Mouse (Mus musculus) lung, adult 2 months (tissue): ENCODE results near the gene Stpg3.
A peak's percentile ranks its signal among the peaks of the same experiment; 100 is the strongest.

ENCODE experiments used
- CTCF ChIP-seq: fragments of 200-500 bp; IDR thresholded peaks from 2 replicates; pipeline ENCODE4 v1.5.1; 2011; ENCODE audit warnings: mild to moderate bottlenecking, low read length, control low read depth; ENCODE audit not compliant: insufficient read depth
- POLR2A ChIP-seq: fragments of 200-500 bp; IDR thresholded peaks from 2 replicates; pipeline ENCODE4 v1.6.1; 2011; ENCODE audit warnings: low read depth, mild to moderate bottlenecking, control low read depth, low read length, borderline replicate concordance; ENCODE audit errors: extremely low read depth

- TF ChIP-seq POLR2A, result 0 out of 2 replicates have a peak, but pooled peaks have one; percentile 28
- TF ChIP-seq CTCF, result no peak
Measured at GRCm38 (mm10) chr2:25194486-25195171, 19.8 kb downstream of the Stpg3 start.
